Mouse (Mus musculus) heart, embryonic 12.5 days (tissue): ENCODE results near the gene Aldh3b2. TPM values are rescaled to one million over a fixed set of nuclear protein-coding genes. Genes with fewer than 3 reads are reported as not detected.

Source experiments
- ATAC-seq: fragments of 200-750 bp; cut with Nextera tagmentation; 2 replicates; pipeline ENCODE4 v1.8.0; 2017; ENCODE audit warnings: moderate TSS enrichment, moderate library complexity; ENCODE audit not compliant: insufficient number of reproducible peaks, low FRiP score
- H3K27ac ChIP-seq: fragments of 300-500 bp; sonication (generic); 2 replicates; pipeline ENCODE4 v1.5.1; 2016; ENCODE audit warnings: mild to moderate bottlenecking, moderate library complexity; ENCODE audit not compliant: poor library complexity, severe bottlenecking
- H3K27me3 ChIP-seq: fragments of 300-500 bp; sonication (generic); replicated peaks from 2 replicates; pipeline ENCODE4 v1.6.1; 2016; ENCODE audit warnings: mild to moderate bottlenecking, moderate library complexity
- H3K36me3 ChIP-seq: fragments of 300-500 bp; sonication (generic); 2 replicates; pipeline ENCODE4 v1.6.1; 2016; ENCODE audit warnings: mild to moderate bottlenecking, moderate library complexity
- H3K4me1 ChIP-seq: fragments of 300-500 bp; sonication (generic); replicated peaks from 2 replicates; pipeline ENCODE4 v1.6.1; 2016; ENCODE audit warnings: mild to moderate bottlenecking
- H3K4me2 ChIP-seq: fragments of 300-500 bp; sonication (generic); 2 replicates; pipeline ENCODE4 v1.6.1; 2016; ENCODE audit warnings: mild to moderate bottlenecking, moderate library complexity
- H3K4me3 ChIP-seq: fragments of 300-500 bp; sonication (generic); 2 replicates; pipeline ENCODE4 v1.5.1; 2016; ENCODE audit warnings: mild to moderate bottlenecking
- H3K9ac ChIP-seq: fragments of 300-500 bp; sonication (generic); 2 replicates; pipeline ENCODE4 v1.6.1; 2016; ENCODE audit warnings: mild to moderate bottlenecking, moderate library complexity
- H3K9me3 ChIP-seq: fragments of 300-500 bp; sonication (generic); replicated peaks from 2 replicates; pipeline ENCODE4 v1.6.1; 2016; ENCODE audit warnings: mild to moderate bottlenecking, moderate library complexity
- WGBS: fragments of 180-500 bp; shearing (Covaris S2); methylation state at CpG from one replicate; pipeline ENCODE4 v1.1.7; 2016; 5-methylcytosine and 5-hydroxymethylcytosine counted together
- polyA plus RNA-seq: library from polyadenylated mRNA; unstranded; fragments of >200 nt; fragmentation: Nextera tagmentation; extraction: Ambion mirVana; gene quantifications from 2 replicates; pipeline ENCODE4 v1.2.1, GENCODE M21; 2016

Gene Aldh3b2
- polyA plus RNA-seq: 0.40 and 0.86 TPM in 2 replicates

DNA sequence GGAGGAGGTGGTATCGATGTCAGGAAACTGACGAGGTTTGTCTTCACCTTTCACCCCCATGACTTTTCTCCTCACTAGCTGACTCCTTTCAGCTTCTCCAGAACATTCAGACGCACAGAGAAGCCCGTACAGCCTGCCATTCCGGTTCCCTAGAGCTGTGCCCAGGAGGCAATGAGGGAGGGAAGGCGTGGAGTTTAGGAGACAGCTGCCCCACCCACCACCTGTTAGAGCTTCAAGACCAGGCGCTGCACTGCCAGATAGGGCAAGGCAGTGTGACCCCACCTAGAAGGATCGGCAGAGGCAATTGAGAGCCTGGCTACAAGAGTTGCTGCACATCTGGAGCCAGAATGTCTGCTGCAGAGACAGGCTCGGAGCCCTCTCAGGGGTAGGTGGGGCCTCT is at the start of gene Aldh3b2:
Aldh3b2 (plus strand) TSS at position 100 of the 400 bp plus-strand sequence.
- Histone ChIP-seq H3K27me3 (peaks cover 44% of the 10 kb centered on the region), H3K9me3 (no peaks in the 10 kb centered on the region), H3K27ac (no peak within 1 kb of the TSS), H3K36me3 (no peaks in the 10 kb centered on the region), H3K4me2 (no peak within 1 kb of the TSS), H3K4me3 (no peak within 1 kb of the TSS), H3K4me1 (peaks cover 16% of the 10 kb centered on the region), H3K9ac (no peak within 1 kb of the TSS)
- ATAC-seq: no peak
- WGBS: 42% methylated on average over 9 of the region's 9 CpGs

- Histone ChIP-seq H3K4me3 (no peak overlapping the region), H3K4me1 (peaks cover 14% of the 10 kb centered on the region; the same call in 1 of the 2 replicates), H3K36me3 (no peaks in the 10 kb centered on the region), H3K27ac (no peak overlapping the region), H3K9ac (no peak overlapping the region), H3K9me3 (no peaks in the 10 kb centered on the region), H3K4me2 (no peak overlapping the region), H3K27me3 (no peaks in the 10 kb centered on the region)
- no peak for ATAC-seq
- WGBS: 54% methylated on average over 10 of the region's 10 CpGs
Observed at GRCm38 (mm10) chr19:3922661-3923371, 49.3 kb upstream of the Aldh3b2 start.

DNA sequence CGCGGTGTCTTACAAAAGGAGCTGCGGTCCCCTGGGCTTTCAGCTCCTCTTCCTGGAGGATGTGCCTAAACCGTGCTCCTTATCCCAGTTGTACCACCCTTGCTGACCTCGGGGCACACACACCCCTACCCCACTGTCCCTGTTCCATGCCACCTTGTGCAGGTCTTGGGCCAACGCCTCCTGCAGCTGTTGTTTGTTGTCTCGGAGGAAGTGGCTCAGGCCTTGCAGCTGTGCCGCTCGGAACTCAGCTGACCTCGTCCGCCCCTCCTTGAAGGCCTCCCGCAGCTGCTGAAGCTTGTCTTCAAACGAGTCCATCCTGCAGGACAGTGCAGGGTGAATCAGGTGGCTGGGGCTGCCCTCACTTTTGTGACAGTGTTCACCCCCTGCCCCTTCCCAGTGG is 48.5 kb upstream of the Aldh3b2 start:
- Histone ChIP-seq H3K4me2 (no peak overlapping the region), H3K4me1 (peaks cover 14% of the 10 kb centered on the region; the same call in 1 of the 2 replicates), H3K4me3 (no peak overlapping the region), H3K9ac (no peak overlapping the region), H3K36me3 (no peaks in the 10 kb centered on the region), H3K9me3 (no peaks in the 10 kb centered on the region), H3K27me3 (no peaks in the 10 kb centered on the region), H3K27ac (no peak overlapping the region)
- WGBS: 58% methylated on average over 13 of the region's 13 CpGs
- no peak for ATAC-seq

- Histone ChIP-seq H3K27me3 (no peaks in the 10 kb centered on the region), H3K9me3 (no peaks in the 10 kb centered on the region), H3K9ac (no peak overlapping the region), H3K4me1 (peaks cover 19% of the 10 kb centered on the region; the same call in 1 of the 2 replicates), H3K27ac (no peak overlapping the region), H3K4me3 (no peak overlapping the region), H3K4me2 (no peak overlapping the region), H3K36me3 (no peaks in the 10 kb centered on the region)
- 67% methylated on average over 8 of the region's 8 CpGs for WGBS
- no peak for ATAC-seq
Observed at GRCm38 (mm10) chr19:3924190-3924589, 47.9 kb upstream of the Aldh3b2 start.

DNA sequence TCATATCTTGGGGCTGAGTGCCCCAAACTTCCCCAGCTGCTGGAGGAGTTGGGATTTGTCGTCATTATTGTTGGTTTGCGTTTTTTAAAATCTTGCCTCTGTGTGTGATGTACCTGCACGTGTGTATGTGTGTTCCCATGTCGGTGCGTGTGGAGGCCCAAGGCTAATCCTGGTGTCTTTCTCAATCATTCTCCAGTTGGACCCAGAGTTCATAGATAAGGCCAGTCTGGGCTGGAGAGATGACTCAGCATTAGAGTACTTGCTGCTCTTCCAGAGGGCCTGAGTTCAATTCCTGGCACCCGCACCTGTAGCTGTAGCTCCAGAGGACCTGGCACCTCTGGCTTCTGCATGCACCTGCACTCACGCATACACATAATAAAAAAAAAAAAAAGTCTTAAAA is 47.3 kb upstream of the Aldh3b2 start:
- Histone ChIP-seq H3K4me1 (peaks cover 19% of the 10 kb centered on the region), H3K9ac (no peak overlapping the region), H3K27ac (no peak overlapping the region), H3K27me3 (no peaks in the 10 kb centered on the region), H3K4me2 (no peak overlapping the region), H3K4me3 (no peak overlapping the region), H3K9me3 (no peaks in the 10 kb centered on the region), H3K36me3 (no peaks in the 10 kb centered on the region)
- 81% methylated on average over 7 of the region's 7 CpGs for WGBS
- no peak for ATAC-seq

DNA sequence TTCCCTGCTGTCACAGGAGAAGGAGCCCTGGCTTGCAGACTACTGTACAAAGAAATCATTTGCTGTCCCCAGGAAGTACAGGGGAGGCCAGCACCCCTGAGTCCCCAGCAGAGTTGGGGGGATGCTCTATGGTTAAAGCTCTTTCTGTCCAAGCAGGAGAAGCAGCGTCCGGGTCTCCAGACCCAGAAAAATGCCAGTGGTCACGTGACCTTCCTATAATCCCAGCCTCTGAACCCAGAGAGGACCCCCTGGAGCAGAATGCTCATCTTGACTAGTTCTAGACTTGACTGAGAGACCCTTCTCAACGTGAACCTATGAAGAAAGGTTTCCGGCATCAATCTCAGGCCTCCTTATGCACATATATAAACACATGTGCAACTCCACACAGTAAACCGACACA is 46.3 kb upstream of the Aldh3b2 start:
- Histone ChIP-seq H3K4me2 (no peak overlapping the region), H3K4me3 (no peak overlapping the region), H3K27me3 (no peaks in the 10 kb centered on the region), H3K36me3 (no peaks in the 10 kb centered on the region), H3K9me3 (no peaks in the 10 kb centered on the region), H3K4me1 (peaks cover 29% of the 10 kb centered on the region), H3K9ac (no peak overlapping the region), H3K27ac (no peak overlapping the region)
- no peak for ATAC-seq
- 83% methylated on average over 6 of the region's 6 CpGs for WGBS

DNA sequence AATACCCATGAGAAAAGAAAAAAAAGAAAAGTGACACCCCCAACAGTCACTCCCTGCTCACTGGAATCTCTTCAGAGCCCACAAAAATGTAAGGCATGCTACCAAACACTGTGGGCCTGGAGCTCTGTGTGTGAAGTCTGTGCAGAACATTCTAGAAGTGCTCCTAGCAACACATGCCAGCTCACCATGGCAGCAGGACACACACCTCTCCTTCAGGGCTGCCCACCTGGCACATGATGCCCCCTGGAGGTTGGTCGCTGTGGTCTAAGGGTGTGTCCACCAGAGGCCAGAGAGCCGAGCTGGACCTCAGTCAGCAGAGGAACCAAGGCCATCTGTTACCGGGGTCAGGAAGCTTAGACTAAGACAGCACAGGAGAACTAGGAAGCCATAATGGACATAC is 45.8 kb upstream of the Aldh3b2 start:
- H3K4me1 ChIP-seq: peaks cover 33% of the 10 kb centered on the region
- no peak overlapping the region for H3K4me2 ChIP-seq
- no peak overlapping the region for H3K9ac ChIP-seq
- WGBS: 63% methylated on average over 3 of the region's 3 CpGs
- H3K27me3 ChIP-seq: no peaks in the 10 kb centered on the region
- no peak overlapping the region for H3K27ac ChIP-seq
- ATAC-seq: no peak
- no peak overlapping the region for H3K4me3 ChIP-seq
- H3K36me3 ChIP-seq: no peaks in the 10 kb centered on the region
- no peaks in the 10 kb centered on the region for H3K9me3 ChIP-seq

- no peak overlapping the region for H3K27ac ChIP-seq
Observed at GRCm38 (mm10) chr19:3926685-3927084, 45.4 kb upstream of the Aldh3b2 start.

GRCm38 (mm10) chr19:3927989-3928388 is 44.1 kb upstream of the Aldh3b2 start:
- no peak overlapping the region for H3K4me2 ChIP-seq
- 83% methylated on average over 4 of the region's 4 CpGs for WGBS

More at GRCm38 (mm10) chr19:3926685-3927084, 45.4 kb upstream of the Aldh3b2 start:
- Histone ChIP-seq H3K36me3 (no peaks in the 10 kb centered on the region), H3K4me2 (no peak overlapping the region), H3K4me3 (no peak overlapping the region), H3K9ac (no peak overlapping the region), H3K4me1 (peaks cover 33% of the 10 kb centered on the region), H3K27me3 (no peaks in the 10 kb centered on the region), H3K9me3 (no peaks in the 10 kb centered on the region)
- 62% methylated on average over 6 of the region's 6 CpGs for WGBS
- ATAC-seq: no peak

DNA sequence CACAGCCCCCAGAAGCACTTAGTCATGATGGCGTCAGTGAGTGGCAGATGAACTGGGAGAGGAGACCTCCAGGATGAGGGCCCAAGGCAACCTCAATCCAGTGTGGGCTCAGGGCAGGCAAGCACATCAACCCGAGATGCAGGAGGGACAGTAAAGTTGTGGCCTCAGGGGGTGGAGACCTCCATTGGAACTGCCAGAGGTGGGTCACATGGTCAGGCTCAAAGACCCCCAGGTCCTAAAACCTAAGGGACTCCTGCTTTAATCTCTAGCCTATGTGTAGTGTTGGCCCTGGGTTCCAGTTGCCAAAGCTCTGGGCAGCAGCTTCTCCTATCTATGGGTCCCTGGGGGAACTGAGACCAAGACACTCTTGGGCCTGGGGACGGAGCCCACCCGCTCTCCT is 43.3 kb upstream of the Aldh3b2 start:
- H3K4me3 ChIP-seq: no peak overlapping the region
- H3K4me1 ChIP-seq: peaks cover 33% of the 10 kb centered on the region
- ATAC-seq: peak; percentile 8; the same call in 1 of the 2 replicates
- no peaks in the 10 kb centered on the region for H3K27me3 ChIP-seq
- no peaks in the 10 kb centered on the region for H3K36me3 ChIP-seq
- no peak overlapping the region for H3K4me2 ChIP-seq
- H3K9me3 ChIP-seq: no peaks in the 10 kb centered on the region
- no peak overlapping the region for H3K9ac ChIP-seq
- peak overlapping the region; percentile 53; the same call in 1 of the 2 replicates for H3K27ac ChIP-seq
- 82% methylated on average over 4 of the region's 4 CpGs for WGBS

More at GRCm38 (mm10) chr19:3927989-3928388, 44.1 kb upstream of the Aldh3b2 start:
- ATAC-seq: no peak
- H3K27me3 ChIP-seq: no peaks in the 10 kb centered on the region
- no peaks in the 10 kb centered on the region for H3K36me3 ChIP-seq
- no peak overlapping the region for H3K9ac ChIP-seq
- H3K4me3 ChIP-seq: no peak overlapping the region
- H3K9me3 ChIP-seq: no peaks in the 10 kb centered on the region
- H3K27ac ChIP-seq: no peak overlapping the region
- H3K4me1 ChIP-seq: peaks cover 33% of the 10 kb centered on the region

DNA sequence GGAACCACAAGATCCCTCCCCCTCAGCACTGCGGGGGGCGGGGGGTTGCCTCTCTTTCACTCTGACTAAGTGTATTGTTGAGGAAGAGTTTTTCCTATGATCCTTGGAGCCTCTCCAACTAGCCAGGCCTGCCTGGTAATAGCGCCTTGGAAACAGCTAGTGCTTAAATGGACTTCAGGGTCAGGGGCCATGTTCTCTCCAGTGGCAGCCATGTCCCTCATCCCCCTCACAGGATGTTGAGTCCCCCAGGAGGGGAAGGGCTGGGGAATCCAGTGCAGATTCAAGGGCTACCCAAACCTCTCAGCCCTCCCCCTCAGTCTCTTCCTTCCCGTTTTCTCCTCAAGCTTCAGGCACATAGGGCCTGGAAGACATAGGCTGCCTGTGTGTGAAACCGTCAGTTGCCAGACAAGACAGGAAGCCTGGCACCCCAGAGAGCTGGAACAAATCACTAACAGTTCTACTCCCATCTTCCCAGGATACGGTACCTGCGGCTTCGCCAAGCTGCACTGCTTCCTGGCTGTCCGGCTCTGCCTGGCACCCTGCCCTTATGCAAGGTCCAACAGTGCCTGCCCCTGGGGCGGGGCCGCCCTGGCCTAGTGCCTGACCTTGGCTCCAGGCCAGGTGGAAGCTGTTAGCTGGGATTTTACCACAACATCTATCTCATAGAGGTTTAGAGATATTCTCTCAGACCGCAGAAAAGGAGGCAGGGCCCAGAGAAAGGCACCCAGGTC is 42.8 kb upstream of the Aldh3b2 start, which contains the start of gene Aldh3b1:
Aldh3b1 (minus strand) TSS at position 598 of the 731 bp plus-strand sequence.
- no peaks in the 10 kb centered on the region for H3K9me3 ChIP-seq
- no peaks in the 10 kb centered on the region for H3K36me3 ChIP-seq
- no peak within 1 kb of the TSS for H3K9ac ChIP-seq
- peak; percentile 78 for ATAC-seq
- H3K4me3 ChIP-seq: no peak within 1 kb of the TSS
- 0 out of 2 replicates have a peak, but pooled peaks cover 2% of the 10 kb centered on the region for H3K27me3 ChIP-seq
- peak within 1 kb of the TSS; percentile 5; the same call in 1 of the 2 replicates for H3K4me2 ChIP-seq
- peak within 1 kb of the TSS; percentile 53 for H3K27ac ChIP-seq
- H3K4me1 ChIP-seq: peaks cover 28% of the 10 kb centered on the region
- WGBS: 38% methylated on average over 12 of the region's 12 CpGs
